Mouse (Mus musculus) midbrain, embryonic 10.5 days (tissue): ENCODE measurements around the gene Grk5. TPM values are rescaled to one million over a fixed set of nuclear protein-coding genes. Genes with fewer than 3 reads are reported as not detected.

Source experiments
- DNase-seq: peaks from one replicate; pipeline ENCODE4 v3.0.0-alpha.2; 2017; ENCODE audit warnings: low spot score
- H3K27ac ChIP-seq: fragments of 300-500 bp; sonication (generic); replicated peaks from 2 replicates; pipeline ENCODE4 v1.5.1; 2016; ENCODE audit warnings: mild to moderate bottlenecking
- H3K27me3 ChIP-seq: fragments of 300-500 bp; sonication (generic); 2 replicates; pipeline ENCODE4 v1.6.1; 2016; ENCODE audit warnings: low read depth, mild to moderate bottlenecking; ENCODE audit not compliant: poor library complexity, severe bottlenecking
- H3K36me3 ChIP-seq: fragments of 300-500 bp; sonication (generic); 2 replicates; pipeline ENCODE4 v1.6.1; 2016; ENCODE audit warnings: mild to moderate bottlenecking, moderate library complexity
- H3K4me1 ChIP-seq: fragments of 300-500 bp; sonication (generic); 2 replicates; pipeline ENCODE4 v1.6.1; 2016
- H3K4me3 ChIP-seq: fragments of 300-500 bp; sonication (generic); 2 replicates; pipeline ENCODE4 v1.5.1; 2016; ENCODE audit warnings: mild to moderate bottlenecking, moderate library complexity
- H3K9me3 ChIP-seq: fragments of 300-500 bp; sonication (generic); replicated peaks from 2 replicates; pipeline ENCODE4 v1.6.1; 2016; ENCODE audit warnings: mild to moderate bottlenecking
- WGBS: fragments of 180-500 bp; shearing (Covaris S2); methylation state at CpG from one replicate; pipeline ENCODE4 v1.1.7; 2016; 5-methylcytosine and 5-hydroxymethylcytosine counted together
- polyA plus RNA-seq: library from polyadenylated mRNA; unstranded; fragments of >200 nt; fragmentation: Nextera tagmentation; extraction: Ambion mirVana; gene quantifications from 2 replicates; pipeline ENCODE4 v1.2.1, GENCODE M21; 2016

The Grk5 gene
- polyA plus RNA-seq, 1 experiment from 2014 or later: 1.9 TPM

DNA sequence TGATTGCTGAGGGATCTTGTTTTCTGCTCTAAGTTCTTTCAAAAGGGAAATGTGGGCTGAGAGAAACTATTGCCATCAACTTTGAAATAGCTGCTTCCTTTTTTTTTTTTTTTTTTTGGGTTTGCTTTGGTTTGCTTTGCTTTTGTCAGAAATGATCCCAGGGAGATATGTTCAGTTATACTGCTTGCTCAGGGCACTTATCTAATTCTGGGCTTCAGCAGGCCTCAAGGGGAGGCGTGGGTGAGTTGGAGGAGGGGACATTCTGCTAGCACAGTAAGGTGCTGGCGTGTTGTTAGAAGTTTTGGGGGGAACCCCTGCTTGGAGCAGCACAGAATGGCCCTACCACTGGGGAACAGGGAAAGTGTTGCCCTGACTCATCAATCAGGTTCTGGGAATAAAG is 110.1 kb downstream of the Grk5 start:
- WGBS: 84% methylated on average over 2 of the region's 2 CpGs
- no peaks in the 10 kb centered on the region for H3K4me1 ChIP-seq
- H3K4me3 ChIP-seq: no peak overlapping the region
- no peaks in the 10 kb centered on the region for H3K9me3 ChIP-seq
- no peaks in the 10 kb centered on the region for H3K27me3 ChIP-seq
- DNase-seq: no peak
- H3K27ac ChIP-seq: no peak overlapping the region
- no peaks in the 10 kb centered on the region for H3K36me3 ChIP-seq

DNA sequence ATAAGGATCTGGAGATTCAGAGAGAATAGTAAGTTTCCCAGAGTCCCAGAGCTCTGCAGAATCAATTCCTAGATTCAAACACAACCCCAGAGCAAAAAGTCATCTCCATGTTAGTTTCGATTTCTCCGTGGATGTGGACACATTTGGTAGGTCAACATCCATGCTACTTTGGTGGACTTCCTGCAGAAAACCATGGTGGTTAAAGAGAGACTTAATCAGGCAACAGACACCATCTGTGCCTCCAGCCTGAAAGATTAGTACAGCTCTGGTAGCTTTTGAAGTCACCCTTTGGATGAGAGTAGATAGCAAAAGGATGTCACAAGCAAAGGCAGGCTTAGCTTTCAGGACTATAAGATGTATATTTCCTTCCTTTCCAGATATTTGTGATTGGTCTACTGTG is 111.4 kb downstream of the Grk5 start:
- WGBS: 92% methylated on average over 2 of the region's 2 CpGs
- H3K27me3 ChIP-seq: no peaks in the 10 kb centered on the region
- H3K4me3 ChIP-seq: no peak overlapping the region
- no peaks in the 10 kb centered on the region for H3K36me3 ChIP-seq
- H3K27ac ChIP-seq: no peak overlapping the region
- H3K9me3 ChIP-seq: no peaks in the 10 kb centered on the region
- no peaks in the 10 kb centered on the region for H3K4me1 ChIP-seq
- DNase-seq: no peak

DNA sequence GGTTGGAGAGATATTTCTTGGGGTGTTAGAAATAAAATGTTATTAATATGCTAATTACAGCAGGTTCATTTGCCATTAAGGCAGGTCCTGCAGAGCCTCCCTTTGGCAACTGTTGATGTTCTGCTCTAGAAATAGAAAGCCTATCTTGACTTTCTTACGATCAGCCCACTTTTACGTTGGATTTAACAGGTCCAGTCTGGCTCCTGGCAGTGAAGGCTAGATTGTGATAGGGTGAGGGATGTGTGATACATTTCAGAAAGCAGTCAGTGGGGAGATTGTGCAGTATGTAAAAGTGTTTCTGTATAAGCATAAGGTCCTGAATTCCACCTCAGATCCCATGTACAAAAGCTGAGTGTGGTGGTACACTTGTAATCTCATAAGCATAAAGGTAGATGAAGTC is 119.7 kb downstream of the Grk5 start:
- DNase-seq: no peak
- Histone ChIP-seq H3K27me3 (no peaks in the 10 kb centered on the region), H3K4me3 (no peak overlapping the region), H3K4me1 (no peaks in the 10 kb centered on the region), H3K36me3 (no peaks in the 10 kb centered on the region), H3K9me3 (no peaks in the 10 kb centered on the region), H3K27ac (no peak overlapping the region)
- 95% methylated on average over 2 of the region's 2 CpGs for WGBS

DNA sequence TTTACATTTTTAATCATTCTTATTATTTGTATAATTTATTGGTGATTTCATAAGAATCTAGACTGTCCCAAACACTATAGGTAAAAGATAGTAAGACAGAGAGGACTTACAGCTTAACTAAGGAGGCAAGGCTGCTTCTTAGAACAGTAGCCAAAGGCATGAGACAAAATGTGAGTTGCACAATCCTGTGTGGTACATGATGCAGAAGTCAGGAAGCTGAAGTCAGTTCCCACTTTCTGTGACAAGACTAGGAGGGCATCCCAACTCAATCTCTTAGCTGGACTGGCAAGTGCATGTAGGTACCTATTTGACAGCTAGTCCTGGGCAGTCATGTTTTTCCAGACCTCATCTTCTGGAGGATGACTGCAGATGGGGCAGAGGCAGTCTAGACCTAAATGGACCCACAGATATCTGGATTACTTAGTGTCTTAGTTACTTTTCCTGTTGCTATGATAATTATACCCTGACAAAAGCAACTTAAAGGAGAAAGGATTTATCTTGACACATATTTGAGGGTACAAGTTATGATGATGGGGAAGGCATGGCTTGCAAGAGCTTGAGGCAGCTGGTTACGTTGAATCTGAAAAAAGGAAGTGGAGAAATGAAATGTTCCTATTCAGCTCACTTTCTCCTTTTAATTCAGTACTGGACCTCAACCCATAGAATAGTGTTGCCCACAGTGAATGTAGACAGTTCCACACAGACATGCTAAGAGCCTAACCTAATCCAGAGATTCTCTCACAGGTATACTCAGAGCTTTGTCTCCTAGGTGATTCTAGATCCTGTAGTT is 128.1 kb downstream of the Grk5 start:
- no peaks in the 10 kb centered on the region for H3K27me3 ChIP-seq
- H3K4me3 ChIP-seq: no peak overlapping the region
- DNase-seq: no peak
- H3K36me3 ChIP-seq: no peaks in the 10 kb centered on the region
- no peaks in the 10 kb centered on the region for H3K9me3 ChIP-seq
- H3K4me1 ChIP-seq: no peaks in the 10 kb centered on the region
- 92% methylated on average over 1 of the region's 1 CpGs for WGBS
- no peak overlapping the region for H3K27ac ChIP-seq

DNA sequence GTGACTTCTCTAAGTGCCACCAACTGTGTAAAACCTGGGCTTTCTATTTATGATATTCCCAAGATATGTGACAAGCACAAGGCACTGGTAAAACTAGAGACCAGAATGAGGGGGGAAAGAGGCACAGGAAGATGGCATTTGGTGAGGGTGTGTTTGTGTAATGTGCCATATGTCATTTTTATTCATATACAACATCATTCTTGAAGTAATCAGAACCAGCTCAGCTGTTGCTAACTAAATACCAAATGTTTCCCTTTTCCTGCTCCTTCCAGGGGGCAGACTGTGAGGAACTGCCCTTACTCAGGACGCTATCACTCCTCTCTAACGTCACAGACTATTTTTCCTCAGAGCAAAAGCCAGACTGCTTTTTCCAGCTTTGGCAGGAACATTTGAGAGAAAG is 132.0 kb downstream of the Grk5 start:
- no peak for DNase-seq
- H3K4me1 ChIP-seq: no peaks in the 10 kb centered on the region
- no peak overlapping the region for H3K27ac ChIP-seq
- no peaks in the 10 kb centered on the region for H3K36me3 ChIP-seq
- no peaks in the 10 kb centered on the region for H3K27me3 ChIP-seq
- no peaks in the 10 kb centered on the region for H3K9me3 ChIP-seq
- H3K4me3 ChIP-seq: no peak overlapping the region
- 78% methylated on average over 2 of the region's 2 CpGs for WGBS

DNA sequence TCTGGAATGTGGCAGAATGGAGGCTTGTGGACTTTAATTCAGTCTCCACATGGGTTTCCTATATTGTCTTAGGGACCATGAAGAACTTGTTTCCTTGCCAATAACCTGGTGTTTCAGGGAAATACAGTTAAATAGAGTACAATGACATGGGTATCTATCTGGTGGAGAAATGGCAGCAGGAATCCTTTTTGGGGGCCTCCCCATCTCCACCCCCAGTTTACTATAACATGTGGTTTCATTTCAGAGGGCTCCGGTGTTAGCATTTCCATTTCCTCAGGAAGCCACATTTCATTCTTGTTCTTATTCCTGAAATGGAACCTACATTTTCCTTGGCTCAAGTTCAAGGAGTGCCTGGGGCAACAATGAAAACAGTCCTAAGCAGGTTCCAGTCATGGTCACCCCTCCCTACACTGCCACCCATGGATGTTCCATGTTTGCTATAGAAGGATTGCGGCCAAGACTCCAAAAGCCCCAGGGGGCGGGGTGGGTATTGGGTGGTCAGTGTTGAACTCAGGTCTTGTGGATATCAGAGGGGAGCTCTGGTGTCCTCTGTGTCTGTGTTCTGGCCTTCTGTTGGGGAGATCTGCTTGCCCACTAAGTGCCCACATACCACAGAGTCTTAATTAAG is 132.5 kb downstream of the Grk5 start:
- DNase-seq: no peak
- H3K4me3 ChIP-seq: no peak overlapping the region
- 86% methylated on average over 3 of the region's 3 CpGs for WGBS

DNA sequence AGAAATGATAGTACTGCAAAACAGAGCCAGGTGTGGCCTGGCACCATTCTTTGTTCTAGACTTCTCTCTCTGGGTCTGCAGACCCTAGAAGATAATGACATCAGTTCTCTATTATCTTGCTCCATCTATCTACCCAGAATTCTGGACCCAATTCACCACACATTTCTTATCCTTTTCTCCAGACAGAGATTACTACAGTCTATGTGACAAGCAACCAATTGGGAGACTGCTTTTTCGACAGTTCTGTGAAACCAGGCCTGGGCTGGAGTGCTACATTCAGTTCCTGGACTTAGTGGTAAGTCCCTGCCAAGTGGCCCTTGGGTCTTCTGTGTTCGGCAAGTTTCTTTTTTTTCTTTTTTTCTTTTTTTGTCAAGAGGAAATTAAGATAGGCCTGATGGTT is 142.0 kb downstream of the Grk5 start:
- no peak for DNase-seq
- no peaks in the 10 kb centered on the region for H3K27me3 ChIP-seq
- 85% methylated on average over 2 of the region's 2 CpGs for WGBS
- H3K36me3 ChIP-seq: no peaks in the 10 kb centered on the region
- H3K4me1 ChIP-seq: no peaks in the 10 kb centered on the region
- H3K4me3 ChIP-seq: no peak overlapping the region
- H3K27ac ChIP-seq: no peak overlapping the region
- H3K9me3 ChIP-seq: no peaks in the 10 kb centered on the region

More for the DNA sequence above, 132.5 kb downstream of the Grk5 start:
- H3K4me1 ChIP-seq: no peaks in the 10 kb centered on the region
- H3K36me3 ChIP-seq: no peaks in the 10 kb centered on the region
- H3K27ac ChIP-seq: no peak overlapping the region
- no peaks in the 10 kb centered on the region for H3K9me3 ChIP-seq
- no peaks in the 10 kb centered on the region for H3K27me3 ChIP-seq

DNA sequence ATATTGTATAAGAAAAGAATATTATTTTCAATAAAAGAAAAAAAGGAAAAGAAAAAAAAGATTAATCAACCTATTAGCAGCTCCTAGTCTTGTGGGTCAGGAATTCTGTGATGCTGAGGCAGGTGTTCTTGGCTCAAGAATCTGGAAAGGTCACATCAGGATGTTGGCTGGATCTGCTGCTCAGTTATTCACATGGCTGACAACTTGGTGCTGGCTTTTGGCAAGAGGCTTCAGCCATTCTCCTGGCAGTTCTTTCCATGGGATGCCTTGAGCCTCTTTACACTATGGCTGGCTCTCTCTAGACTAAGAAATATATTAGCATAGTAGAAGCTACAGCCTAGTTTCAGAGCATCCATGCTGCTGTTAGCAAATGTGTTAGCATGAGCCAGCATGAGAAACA is 149.6 kb downstream of the Grk5 start:
- H3K36me3 ChIP-seq: no peaks in the 10 kb centered on the region
- no peaks in the 10 kb centered on the region for H3K4me1 ChIP-seq
- no peak for DNase-seq
- no peak overlapping the region for H3K4me3 ChIP-seq
- no peaks in the 10 kb centered on the region for H3K9me3 ChIP-seq
- no peaks in the 10 kb centered on the region for H3K27me3 ChIP-seq
- no peak overlapping the region for H3K27ac ChIP-seq

DNA sequence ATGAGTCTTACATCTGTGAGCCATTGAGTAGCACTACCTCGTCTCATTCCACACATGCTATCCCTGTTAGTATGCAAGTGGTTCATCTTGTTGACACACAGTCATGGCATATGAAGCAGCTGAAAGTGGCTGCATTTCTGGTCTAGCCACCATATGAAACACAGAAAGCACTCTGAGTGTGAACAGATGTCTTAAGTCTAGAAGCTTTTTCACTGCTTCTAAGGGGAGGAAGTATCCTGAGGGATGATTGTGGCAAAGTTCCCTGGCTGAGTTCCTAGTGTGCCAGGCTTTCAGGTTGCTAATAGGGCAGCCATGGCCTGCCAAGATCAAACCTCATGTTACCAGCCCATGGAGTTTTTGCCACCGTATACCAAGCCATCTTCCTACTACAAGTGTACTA is 159.1 kb downstream of the Grk5 start:
- no peak overlapping the region for H3K4me3 ChIP-seq
- WGBS: 88% methylated on average over 2 of the region's 2 CpGs
- no peak for DNase-seq
- no peak overlapping the region for H3K27ac ChIP-seq
- no peaks in the 10 kb centered on the region for H3K4me1 ChIP-seq
- no peaks in the 10 kb centered on the region for H3K27me3 ChIP-seq
- no peaks in the 10 kb centered on the region for H3K36me3 ChIP-seq
- H3K9me3 ChIP-seq: no peaks in the 10 kb centered on the region

DNA sequence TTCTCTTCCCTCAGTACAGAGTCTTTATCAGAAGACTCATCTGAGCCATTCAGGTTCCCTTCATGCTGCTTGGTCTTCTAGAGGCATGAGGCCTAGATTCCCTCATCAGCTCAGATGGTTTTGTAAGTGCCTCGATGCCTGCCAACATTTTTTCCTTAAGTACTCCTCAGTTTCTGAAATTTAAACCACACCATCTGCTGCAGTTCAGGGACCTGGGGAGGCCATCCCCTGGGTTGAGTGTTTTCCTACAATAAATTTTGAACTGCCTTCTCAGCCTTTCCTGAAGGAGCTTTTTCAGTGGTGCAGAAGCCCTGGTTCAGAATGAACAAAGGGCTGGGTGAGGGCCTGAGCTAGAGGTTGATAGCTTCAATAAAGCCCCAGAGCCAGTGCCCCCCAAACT is 159.9 kb downstream of the Grk5 start:
- no peak for DNase-seq
- Histone ChIP-seq H3K36me3 (no peaks in the 10 kb centered on the region), H3K4me3 (no peak overlapping the region), H3K9me3 (no peaks in the 10 kb centered on the region), H3K4me1 (no peaks in the 10 kb centered on the region), H3K27ac (no peak overlapping the region), H3K27me3 (no peaks in the 10 kb centered on the region)
- WGBS: 97% methylated on average over 1 of the region's 1 CpGs

DNA sequence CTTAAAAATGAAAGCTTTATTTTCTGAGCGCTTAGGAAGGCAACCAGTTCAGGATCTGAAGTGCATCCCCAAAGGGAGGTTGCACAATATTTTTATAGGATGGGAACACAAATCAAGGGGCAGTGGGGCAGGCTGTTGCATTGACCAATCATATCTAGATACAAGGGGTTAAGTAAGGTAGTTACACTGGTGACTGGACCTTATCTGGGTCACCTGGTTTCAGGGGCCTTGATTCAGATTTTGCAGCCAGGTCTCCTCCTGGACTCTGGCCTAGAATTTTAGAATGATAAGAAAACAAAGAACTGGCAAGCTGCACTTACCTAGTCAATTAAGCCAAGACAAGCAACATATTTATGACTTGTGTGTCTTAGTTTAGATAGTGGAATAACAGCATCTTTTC is 161.6 kb downstream of the Grk5 start:
- WGBS: 91% methylated on average over 1 of the region's 1 CpGs
- H3K4me1 ChIP-seq: no peaks in the 10 kb centered on the region

DNA sequence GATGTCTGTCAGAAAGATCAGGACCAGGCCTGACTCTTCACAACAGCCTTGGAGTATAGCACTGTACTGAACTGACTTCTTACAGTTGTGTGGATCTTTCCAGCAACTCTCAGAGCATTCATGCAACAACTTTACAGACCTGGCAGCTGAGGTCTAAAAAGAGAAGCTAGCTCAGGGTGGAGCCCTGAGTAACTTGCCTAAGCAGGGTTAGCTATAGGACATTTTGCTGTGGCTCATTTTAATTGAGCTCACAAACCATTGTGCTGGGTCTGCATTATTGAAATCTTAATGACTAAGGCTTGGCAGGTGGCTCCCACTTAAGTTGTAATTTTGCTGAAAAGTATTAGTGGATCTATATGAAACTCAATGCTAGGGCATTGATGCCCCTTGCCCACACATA is 162.5 kb downstream of the Grk5 start:
- Histone ChIP-seq H3K4me3 (no peak overlapping the region), H3K9me3 (no peaks in the 10 kb centered on the region)

More for the DNA sequence above, 161.6 kb downstream of the Grk5 start:
- Histone ChIP-seq H3K27me3 (no peaks in the 10 kb centered on the region), H3K9me3 (no peaks in the 10 kb centered on the region), H3K4me3 (no peak overlapping the region), H3K36me3 (no peaks in the 10 kb centered on the region), H3K27ac (no peak overlapping the region)
- DNase-seq: no peak

DNA sequence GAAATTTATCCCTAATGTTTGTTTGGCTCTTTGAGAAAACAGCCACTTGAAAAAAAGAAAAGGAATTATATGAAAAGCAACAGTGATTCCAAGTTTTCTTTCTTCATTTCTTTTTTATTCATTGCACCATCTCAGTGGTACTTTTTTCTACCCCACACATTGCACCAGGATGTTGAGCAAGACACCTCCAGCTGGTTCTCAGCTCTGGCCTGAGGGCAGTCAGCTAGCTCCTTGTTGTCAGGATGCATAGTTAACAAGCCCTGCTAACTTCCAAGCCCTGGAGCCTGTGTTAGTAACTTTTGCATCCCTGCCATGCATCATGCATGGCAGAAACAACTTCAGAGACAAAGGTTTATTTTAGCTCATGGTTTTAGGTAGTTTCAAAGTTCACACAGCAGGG is 163.2 kb downstream of the Grk5 start:
- DNase-seq: no peak
- H3K4me1 ChIP-seq: peaks cover 11% of the 10 kb centered on the region
- no peak overlapping the region for H3K27ac ChIP-seq
- H3K4me3 ChIP-seq: no peak overlapping the region
- H3K36me3 ChIP-seq: no peaks in the 10 kb centered on the region
- no peaks in the 10 kb centered on the region for H3K27me3 ChIP-seq
- no peaks in the 10 kb centered on the region for H3K9me3 ChIP-seq

More for the DNA sequence above, 162.5 kb downstream of the Grk5 start:
- H3K36me3 ChIP-seq: no peaks in the 10 kb centered on the region
- no peak for DNase-seq
- H3K27me3 ChIP-seq: no peaks in the 10 kb centered on the region
- peaks cover 3% of the 10 kb centered on the region for H3K4me1 ChIP-seq
- no peak overlapping the region for H3K27ac ChIP-seq
